Mouse (Mus musculus): ENCODE measurements around the gene Capn3. TPM values are rescaled to one million over a fixed set of nuclear protein-coding genes. Genes with fewer than 3 reads are reported as not detected.

Gene Capn3
- total RNA-seq, 2 experiments from 2014 or later = 1.2 to 2.2 TPM

Other genes with a start within 250 kb of the Capn3 start
- gene Pla2g4e, start 210.7 kb upstream of the Capn3 start, total RNA-seq (2015) = not detected in 2 replicates
- gene Pla2g4e, start 210.7 kb upstream of the Capn3 start, total RNA-seq (2017) = not detected in 2 replicates
- not detected in 2 replicates for gene Pla2g4d, start 166.8 kb upstream of the Capn3 start, total RNA-seq (2015)
- gene Pla2g4d, start 166.8 kb upstream of the Capn3 start, total RNA-seq (2017) = not detected in 2 replicates
- gene Pla2g4f, start 141.9 kb upstream of the Capn3 start, total RNA-seq (2015) = not detected in 2 replicates
- not detected in 2 replicates for gene Pla2g4f, start 141.9 kb upstream of the Capn3 start, total RNA-seq (2017)
- gene Vps39, start 102.9 kb upstream of the Capn3 start, total RNA-seq (2015) = 19.1 and 21.9 TPM in 2 replicates
- 31.6 and 36.4 TPM in 2 replicates for gene Vps39, start 102.9 kb upstream of the Capn3 start, total RNA-seq (2017)
- 17.4 and 21.8 TPM in 2 replicates for gene Ganc, start 52.1 kb upstream of the Capn3 start, total RNA-seq (2015)
- gene Ganc, start 52.1 kb upstream of the Capn3 start, total RNA-seq (2017) = 18.8 and 25.2 TPM in 2 replicates
- 29.7 and 31.0 TPM in 2 replicates for gene Tmem87a, start 51.9 kb upstream of the Capn3 start, total RNA-seq (2015)
- gene Tmem87a, start 51.9 kb upstream of the Capn3 start, total RNA-seq (2017) = 63.3 and 70.2 TPM in 2 replicates
- 89.6 and 117 TPM in 2 replicates for gene Zfp106, start 107.8 kb downstream of the Capn3 start, total RNA-seq (2015)
- gene Zfp106, start 107.8 kb downstream of the Capn3 start, total RNA-seq (2017) = 91.5 and 94.4 TPM in 2 replicates
- gene Snap23, start 111.7 kb downstream of the Capn3 start, total RNA-seq (2015) = 63.4 and 64.3 TPM in 2 replicates
- gene Snap23, start 111.7 kb downstream of the Capn3 start, total RNA-seq (2017) = 86.2 and 131 TPM in 2 replicates
- 28.5 and 29.9 TPM in 2 replicates for gene Haus2, start 153.4 kb downstream of the Capn3 start, total RNA-seq (2015)
- gene Haus2, start 153.4 kb downstream of the Capn3 start, total RNA-seq (2017) = 17.6 and 17.7 TPM in 2 replicates
- 21.4 and 25.6 TPM in 2 replicates for gene Lrrc57, start 153.5 kb downstream of the Capn3 start, total RNA-seq (2015)
- gene Lrrc57, start 153.5 kb downstream of the Capn3 start, total RNA-seq (2017) = 16.5 and 22.9 TPM in 2 replicates
- 1.2 and 2.5 TPM in 2 replicates for gene Stard9, start 173.1 kb downstream of the Capn3 start, total RNA-seq (2015)
- 1.3 TPM in 2 replicates for gene Stard9, start 173.1 kb downstream of the Capn3 start, total RNA-seq (2017)

Data from megakaryocyte progenitor cell, adult 5-6 weeks (primary cell).